Mouse (Mus musculus) hematopoietic stem cell, adult 5-6 weeks (primary cell): ENCODE results near the gene Hoxc4. TPM values are rescaled to one million over a fixed set of nuclear protein-coding genes. Genes with fewer than 3 reads are reported as not detected.

Experiments
- total RNA-seq: library from RNA; stranded (forward); fragments of 172-1452, 232-1000 nt; gene quantifications from 2 replicates; pipeline ENCODE4 v1.2.3, GENCODE M21; 2017

Hoxc4 gene
- total RNA-seq, 1 experiment from 2014 or later = 0.69 TPM

Other genes starting within 250 kb of the Hoxc4 start
- gene Hoxc13, start 97.8 kb upstream of the Hoxc4 start, total RNA-seq = not detected in 2 replicates
- gene Hoxc12, start 82.2 kb upstream of the Hoxc4 start, total RNA-seq = not detected in 2 replicates
- gene Hoxc11, start 64.5 kb upstream of the Hoxc4 start, total RNA-seq = not detected in 2 replicates
- not detected in 2 replicates for gene Hoxc10, start 52.1 kb upstream of the Hoxc4 start, total RNA-seq
- gene Hoxc5, start 51.5 kb upstream of the Hoxc4 start, total RNA-seq = 0.25 TPM in 1 of 2 replicates, not detected in the other
- not detected in 2 replicates for gene Hoxc9, start 42.5 kb upstream of the Hoxc4 start, total RNA-seq
- not detected in 2 replicates for gene Hoxc8, start 28.3 kb upstream of the Hoxc4 start, total RNA-seq
- gene Hoxc6, start 20.7 kb upstream of the Hoxc4 start, total RNA-seq = not detected in 2 replicates
- 3.7 and 6.1 TPM in 2 replicates for gene Smug1, start 148.2 kb downstream of the Hoxc4 start, total RNA-seq
- 211 and 226 TPM in 2 replicates for gene Cbx5, start 220.9 kb downstream of the Hoxc4 start, total RNA-seq
- 1,381 and 2,732 TPM in 2 replicates for gene Hnrnpa1, start 221.5 kb downstream of the Hoxc4 start, total RNA-seq
- gene Nfe2, start 239.5 kb downstream of the Hoxc4 start, total RNA-seq = 198 and 245 TPM in 2 replicates